In genomic region chr6:77357748-77358470, GRCm38 (mm10) we compare ENCODE assay signal across 12 mouse cellular contexts.
DNase-seq lines count a peak whose midpoint lies in the region; ATAC-seq and TF ChIP-seq lines count a peak whose summit lies in the region.
"Had no signal": no experiment of that assay in that cellular context is flagged by ENCODE, and none has a peak within 500 bp of the region (broad histone marks: within the 10 kb centered on the region; RNA-seq: fewer than 3 reads in every experiment).

No protein-coding gene starts in this region.

- H3K4me1 ChIP-seq in midbrain, postnatal 0 days (ENCODE audit: insufficient read depth, low read length), result no peaks in the 10 kb centered on the region
- H3K4me1 ChIP-seq in midbrain, embryonic 15.5 days, result no peaks in the 10 kb centered on the region; the same call in 1 of the 2 replicates
- H3K4me1 ChIP-seq: heart, embryonic 13.5 days had no signal

- peak; percentile 63 for DNase-seq in midbrain, postnatal 0 days (ENCODE audit: low spot score)
- peak; percentile 18 to 20 for DNase-seq in frontal cortex, postnatal 14 days (ENCODE audit: low spot score in 2 of 2)
- DNase-seq in layer of hippocampus, postnatal 25 days (ENCODE audit: extremely low spot score in 1 of 2, low spot score in 1 of 2), result peak; percentile 17 to 24
- peak; percentile 56 for DNase-seq in right cerebral cortex, postnatal 25 days
- no peak for DNase-seq in gastrocnemius, adult 2 months
- DNase-seq in thymus, postnatal 4 days, result no peak
- DNase-seq: kidney, adult 18-20 months had no signal

- no peak overlapping the region for H3K4me3 ChIP-seq in midbrain, postnatal 0 days (ENCODE audit: low read depth, low read length)
- no peak overlapping the region for H3K4me3 ChIP-seq in midbrain, embryonic 15.5 days
- H3K4me3 ChIP-seq in gastrocnemius, adult 2 months, result no peak overlapping the region
- H3K4me3 ChIP-seq: heart, embryonic 13.5 days had no signal

- no peak overlapping the region for H3K27ac ChIP-seq in midbrain, postnatal 0 days (ENCODE audit: low read depth, low read length)
- no peak overlapping the region for H3K27ac ChIP-seq in midbrain, embryonic 15.5 days
- H3K27ac ChIP-seq in gastrocnemius, adult 2 months, result no peak overlapping the region
- H3K27ac ChIP-seq: heart, embryonic 13.5 days had no signal

- no peak overlapping the region for H3K9ac ChIP-seq in midbrain, postnatal 0 days (replicated peaks; ENCODE audit: low read length, poor library complexity, severe bottlenecking)
- H3K9ac ChIP-seq in midbrain, embryonic 15.5 days, result no peak overlapping the region
- H3K9ac ChIP-seq: heart, embryonic 13.5 days had no signal

- H3K36me3 ChIP-seq in midbrain, postnatal 0 days (ENCODE audit: insufficient read depth, low read length), result no peaks in the 10 kb centered on the region
- H3K36me3 ChIP-seq in midbrain, embryonic 15.5 days (replicated peaks), result no peaks in the 10 kb centered on the region
- H3K36me3 ChIP-seq: heart, embryonic 13.5 days had no signal

- WGBS in midbrain, postnatal 0 days, result 49% methylated on average over 9 of the region's 9 CpGs
- WGBS in midbrain, embryonic 15.5 days, result 45% methylated on average over 9 of the region's 9 CpGs

- no peak for TF ChIP-seq CTCF in midbrain, postnatal 0 days (IDR thresholded peaks at IDR 0.05)
- TF ChIP-seq CTCF in gastrocnemius, adult 2 months (IDR thresholded peaks at IDR 0.05), result no peak

- no peaks in the 10 kb centered on the region for H3K27me3 ChIP-seq in midbrain, postnatal 0 days (ENCODE audit: insufficient read depth, low read length)
- no peaks in the 10 kb centered on the region for H3K27me3 ChIP-seq in midbrain, embryonic 15.5 days (replicated peaks)
- H3K27me3 ChIP-seq: heart, embryonic 13.5 days had no signal

- no peak for ATAC-seq in midbrain, postnatal 0 days (ENCODE audit: low FRiP score)
- ATAC-seq in midbrain, embryonic 15.5 days (replicated peaks), result no peak
- ATAC-seq in megakaryocyte progenitor cell, adult 5-6 weeks (replicated peaks; ENCODE audit: poor library complexity), result no peak
- ATAC-seq: CD4-positive, CD25-positive, alpha-beta regulatory T cell, adult 4 months had no signal

- intact Hi-C loops in gastrocnemius, adult 2 months (cut with DNase I), result no loop called here

- H3K4me2 ChIP-seq in midbrain, postnatal 0 days (ENCODE audit: low read depth, low read length, poor library complexity, severe bottlenecking), result no peak overlapping the region
- H3K4me2 ChIP-seq in midbrain, embryonic 15.5 days, result no peak overlapping the region
- H3K4me2 ChIP-seq: heart, embryonic 13.5 days; liver, embryonic 11.5 days had no signal

- H3K9me3 ChIP-seq in midbrain, postnatal 0 days (ENCODE audit: low read length), result no peaks in the 10 kb centered on the region
- H3K9me3 ChIP-seq in midbrain, embryonic 15.5 days, result no peaks in the 10 kb centered on the region
- H3K9me3 ChIP-seq: heart, embryonic 13.5 days had no signal

Comparison
In these comparisons a context has a peak if more than half of its experiments do, and no peak if none do; other contexts are left out.
1. DNase-seq: peak in midbrain, postnatal 0 days (single experiment), frontal cortex, postnatal 14 days (2 of 2), layer of hippocampus, postnatal 25 days (2 of 2) and right cerebral cortex, postnatal 25 days (single experiment); none in gastrocnemius, adult 2 months (single experiment) and thymus, postnatal 4 days (single experiment).